Mouse (Mus musculus): Measurements from ENCODE around the gene Ttc29. TPM values are rescaled to one million over a fixed set of nuclear protein-coding genes. Genes with fewer than 3 reads are reported as not detected.
A peak's percentile ranks its signal among the peaks of the same experiment; 100 is the strongest.

The Ttc29 gene
- polyA plus RNA-seq, 1 experiment from 2014 or later = not detected

DNA sequence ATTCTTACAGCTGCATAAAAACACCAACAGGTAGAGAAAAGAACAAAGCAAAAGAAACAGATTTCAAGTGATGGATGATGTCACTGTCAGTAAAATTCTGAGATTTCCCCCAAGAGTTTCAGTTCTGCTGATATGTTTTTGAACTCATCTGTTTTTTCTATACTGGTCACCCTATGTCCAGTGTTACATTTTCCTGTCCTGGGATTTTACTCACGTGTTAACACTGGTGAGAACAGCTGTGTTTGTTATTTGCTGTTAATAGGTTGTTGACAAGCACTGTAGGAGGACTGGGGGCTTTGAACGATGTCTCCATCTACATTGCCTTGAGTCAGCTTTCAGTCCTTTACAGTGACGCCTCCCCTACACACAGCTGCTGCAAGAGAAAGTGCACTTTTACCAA, 53.1 kb downstream of the Ttc29 start:
- DNase-seq (ENCODE audit: low spot score) = no peak
- Histone ChIP-seq H3K4me3 (ENCODE audit: low read depth, low read length) (no peak overlapping the region), H3K27me3 (ENCODE audit: control insufficient read depth, insufficient read depth, low read length) (no peaks in the 10 kb centered on the region), H3K36me3 (ENCODE audit: control insufficient read depth, insufficient read depth, low read length) (no peaks in the 10 kb centered on the region), H3K4me1 (replicated peaks; ENCODE audit: control insufficient read depth, insufficient read depth, low read length) (peaks cover 4% of the 10 kb centered on the region; the same call in 1 of the 2 replicates), H3K4me2 (ENCODE audit: low read depth, low read length, severe bottlenecking) (no peak overlapping the region), H3K27ac (ENCODE audit: low read depth, low read length) (no peak overlapping the region), H3K9me3 (ENCODE audit: control insufficient read depth, low read length) (no peaks in the 10 kb centered on the region), H3K9ac (ENCODE audit: low read length) (no peak overlapping the region)
- ATAC-seq (replicated peaks; ENCODE audit: low FRiP score) = no peak
- 54% methylated on average over 3 of the region's 3 CpGs for WGBS

DNA sequence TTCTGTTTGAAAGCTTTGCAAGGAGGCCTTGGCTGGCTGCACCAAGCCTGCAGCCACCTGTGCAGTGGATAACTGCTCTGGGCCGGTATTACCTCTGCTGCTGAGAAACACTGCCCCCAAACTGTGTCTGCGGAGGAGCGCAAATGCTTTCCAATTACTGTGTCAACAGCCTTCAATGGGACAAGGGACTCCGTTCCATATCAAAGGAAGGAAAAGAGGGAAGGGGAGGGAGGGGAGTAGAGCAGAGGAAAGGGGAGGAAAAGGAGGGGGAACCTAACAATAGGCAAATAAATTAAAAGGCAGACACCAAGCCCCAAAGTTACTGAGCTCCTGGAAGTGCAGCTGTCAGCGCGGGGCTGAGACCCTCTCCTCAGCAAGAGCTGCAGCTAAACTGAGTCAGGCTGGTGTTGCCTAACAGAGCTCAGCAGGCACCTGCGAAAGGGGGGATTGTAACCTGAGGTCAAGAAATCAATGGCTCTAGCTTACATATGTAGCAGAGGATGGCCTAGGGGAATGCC, 54.9 kb downstream of the Ttc29 start:
- Histone ChIP-seq H3K9me3 (ENCODE audit: control insufficient read depth, low read length) (no peaks in the 10 kb centered on the region), H3K27me3 (ENCODE audit: control insufficient read depth, insufficient read depth, low read length) (no peaks in the 10 kb centered on the region), H3K9ac (ENCODE audit: low read length) (no peak overlapping the region; the same call in 1 of the 2 replicates), H3K4me3 (ENCODE audit: low read depth, low read length) (no peak overlapping the region), H3K27ac (ENCODE audit: low read depth, low read length) (no peak overlapping the region), H3K4me1 (replicated peaks; ENCODE audit: control insufficient read depth, insufficient read depth, low read length) (peaks cover 4% of the 10 kb centered on the region; the same call in 1 of the 2 replicates), H3K36me3 (ENCODE audit: control insufficient read depth, insufficient read depth, low read length) (no peaks in the 10 kb centered on the region), H3K4me2 (ENCODE audit: low read depth, low read length, severe bottlenecking) (peak overlapping the region; percentile 28; the same call in 1 of the 2 replicates)
- no peak for DNase-seq (ENCODE audit: low spot score)
- WGBS = 3% methylated on average over 7 of the region's 7 CpGs
- peak; percentile 69 for ATAC-seq (replicated peaks; ENCODE audit: low FRiP score)

DNA sequence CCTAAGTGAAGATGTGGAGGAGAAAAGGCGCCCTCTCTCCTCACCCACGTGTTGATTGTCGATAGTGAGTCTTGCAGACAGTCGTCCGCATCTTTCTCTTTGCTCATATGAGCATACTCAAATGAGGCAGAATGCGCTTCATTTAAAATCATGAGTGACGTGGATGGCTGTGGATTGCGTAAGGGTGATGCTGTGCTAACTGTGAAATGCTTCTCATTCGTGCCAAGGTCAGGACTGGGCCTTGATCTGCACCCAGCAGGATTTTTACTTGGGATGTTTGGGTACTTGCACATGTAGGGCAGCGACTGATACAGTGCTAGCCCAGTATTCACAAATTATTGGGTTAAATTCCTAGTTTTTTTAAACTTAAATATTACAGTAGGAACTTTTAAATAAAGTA, 56.2 kb downstream of the Ttc29 start:
- H3K4me2 ChIP-seq (ENCODE audit: low read depth, low read length, severe bottlenecking) = no peak overlapping the region
- H3K36me3 ChIP-seq (ENCODE audit: control insufficient read depth, insufficient read depth, low read length) = no peaks in the 10 kb centered on the region
- no peak for DNase-seq (ENCODE audit: low spot score)
- WGBS = 79% methylated on average over 10 of the region's 10 CpGs
- H3K9ac ChIP-seq (ENCODE audit: low read length) = no peak overlapping the region
- no peaks in the 10 kb centered on the region for H3K27me3 ChIP-seq (ENCODE audit: control insufficient read depth, insufficient read depth, low read length)
- ATAC-seq (replicated peaks; ENCODE audit: low FRiP score) = no peak
- no peak overlapping the region for H3K27ac ChIP-seq (ENCODE audit: low read depth, low read length)
- H3K4me1 ChIP-seq (replicated peaks; ENCODE audit: control insufficient read depth, insufficient read depth, low read length) = peaks cover 4% of the 10 kb centered on the region; the same call in 1 of the 2 replicates
- no peak overlapping the region for H3K4me3 ChIP-seq (ENCODE audit: low read depth, low read length)
- H3K9me3 ChIP-seq (ENCODE audit: control insufficient read depth, low read length) = no peaks in the 10 kb centered on the region

DNA sequence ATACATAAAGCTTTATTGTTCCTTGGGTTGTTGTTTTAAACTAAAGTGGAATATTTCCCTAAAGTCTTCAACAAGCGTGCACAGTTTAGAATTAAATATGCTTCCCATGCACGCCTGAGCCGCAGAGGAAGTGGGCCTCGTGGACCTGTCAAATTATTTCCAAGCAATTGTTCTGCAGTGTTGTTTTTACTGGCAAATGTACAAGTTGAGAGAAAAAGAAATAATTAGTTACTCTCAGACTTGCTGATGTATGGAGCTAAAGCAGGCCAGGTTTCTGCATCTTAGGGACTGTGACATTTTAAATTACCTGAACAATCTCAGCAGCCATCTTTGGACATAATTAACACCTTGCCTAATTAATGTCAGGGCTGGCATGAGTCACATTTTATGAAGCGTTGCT, 58.3 kb downstream of the Ttc29 start:
- H3K36me3 ChIP-seq (ENCODE audit: control insufficient read depth, insufficient read depth, low read length) = no peaks in the 10 kb centered on the region
- no peak overlapping the region for H3K27ac ChIP-seq (ENCODE audit: low read depth, low read length)
- peaks cover 4% of the 10 kb centered on the region; the same call in 1 of the 2 replicates for H3K4me1 ChIP-seq (replicated peaks; ENCODE audit: control insufficient read depth, insufficient read depth, low read length)
- ATAC-seq (replicated peaks; ENCODE audit: low FRiP score) (no peak), DNase-seq (ENCODE audit: low spot score) (no peak)
- H3K9me3 ChIP-seq (ENCODE audit: control insufficient read depth, low read length) = no peaks in the 10 kb centered on the region
- H3K4me2 ChIP-seq (ENCODE audit: low read depth, low read length, severe bottlenecking) = no peak overlapping the region
- 69% methylated on average over 5 of the region's 5 CpGs for WGBS
- no peaks in the 10 kb centered on the region for H3K27me3 ChIP-seq (ENCODE audit: control insufficient read depth, insufficient read depth, low read length)
- no peak overlapping the region for H3K9ac ChIP-seq (ENCODE audit: low read length)
- no peak overlapping the region for H3K4me3 ChIP-seq (ENCODE audit: low read depth, low read length)

DNA sequence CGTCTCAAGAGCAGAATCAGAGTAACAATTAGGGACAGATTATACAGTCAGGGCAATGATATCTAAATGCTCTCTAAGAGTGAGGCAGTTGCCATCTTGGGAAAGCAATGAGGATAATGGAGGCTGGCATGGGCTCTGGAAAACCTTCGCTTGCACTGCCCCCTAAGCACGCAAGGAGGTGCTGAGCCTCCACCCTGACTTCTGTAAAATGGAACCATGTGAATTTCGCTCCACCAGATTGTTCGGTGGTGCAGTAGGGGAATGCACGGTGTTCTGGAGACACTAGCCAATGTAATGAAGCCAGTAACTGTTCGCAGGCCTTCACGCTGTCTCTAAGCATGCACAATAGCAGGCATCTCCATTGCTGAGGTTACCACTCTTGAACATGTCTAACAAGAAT, 63.0 kb downstream of the Ttc29 start:
- Histone ChIP-seq H3K27ac (ENCODE audit: low read depth, low read length) (no peak overlapping the region), H3K36me3 (ENCODE audit: control insufficient read depth, insufficient read depth, low read length) (no peaks in the 10 kb centered on the region), H3K9ac (ENCODE audit: low read length) (no peak overlapping the region), H3K4me1 (replicated peaks; ENCODE audit: control insufficient read depth, insufficient read depth, low read length) (no peaks in the 10 kb centered on the region), H3K9me3 (ENCODE audit: control insufficient read depth, low read length) (no peaks in the 10 kb centered on the region), H3K4me2 (ENCODE audit: low read depth, low read length, severe bottlenecking) (no peak overlapping the region), H3K4me3 (ENCODE audit: low read depth, low read length) (no peak overlapping the region), H3K27me3 (ENCODE audit: control insufficient read depth, insufficient read depth, low read length) (no peaks in the 10 kb centered on the region)
- ATAC-seq (replicated peaks; ENCODE audit: low FRiP score) = no peak
- 86% methylated on average over 8 of the region's 8 CpGs for WGBS
- DNase-seq (ENCODE audit: low spot score) = no peak

DNA sequence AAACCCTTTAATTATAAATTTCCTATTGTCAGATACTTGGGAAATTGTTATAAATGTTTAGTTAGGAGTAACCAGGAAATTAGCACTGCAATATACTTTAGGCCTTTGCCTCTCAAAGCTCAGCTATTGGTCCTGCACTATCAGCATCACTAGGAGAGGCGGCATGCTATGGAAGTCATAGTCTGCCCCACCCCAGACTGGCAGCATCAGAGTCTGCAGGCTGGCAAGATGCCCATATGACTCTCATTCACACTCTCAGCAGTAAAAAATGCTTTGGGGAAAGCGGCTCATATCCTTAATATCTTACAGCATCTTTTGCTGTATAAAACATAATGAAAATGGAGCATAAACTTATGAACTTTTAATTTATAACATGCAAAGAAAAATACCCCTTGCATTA, 64.3 kb downstream of the Ttc29 start:
- Histone ChIP-seq H3K36me3 (ENCODE audit: control insufficient read depth, insufficient read depth, low read length) (no peaks in the 10 kb centered on the region), H3K4me3 (ENCODE audit: low read depth, low read length) (no peak overlapping the region), H3K9me3 (ENCODE audit: control insufficient read depth, low read length) (no peaks in the 10 kb centered on the region), H3K4me1 (replicated peaks; ENCODE audit: control insufficient read depth, insufficient read depth, low read length) (no peaks in the 10 kb centered on the region), H3K4me2 (ENCODE audit: low read depth, low read length, severe bottlenecking) (no peak overlapping the region), H3K27me3 (ENCODE audit: control insufficient read depth, insufficient read depth, low read length) (no peaks in the 10 kb centered on the region), H3K9ac (ENCODE audit: low read length) (no peak overlapping the region), H3K27ac (ENCODE audit: low read depth, low read length) (no peak overlapping the region)
- WGBS = 89% methylated on average over 2 of the region's 2 CpGs
- ATAC-seq (replicated peaks; ENCODE audit: low FRiP score) (no peak), DNase-seq (ENCODE audit: low spot score) (no peak)

DNA sequence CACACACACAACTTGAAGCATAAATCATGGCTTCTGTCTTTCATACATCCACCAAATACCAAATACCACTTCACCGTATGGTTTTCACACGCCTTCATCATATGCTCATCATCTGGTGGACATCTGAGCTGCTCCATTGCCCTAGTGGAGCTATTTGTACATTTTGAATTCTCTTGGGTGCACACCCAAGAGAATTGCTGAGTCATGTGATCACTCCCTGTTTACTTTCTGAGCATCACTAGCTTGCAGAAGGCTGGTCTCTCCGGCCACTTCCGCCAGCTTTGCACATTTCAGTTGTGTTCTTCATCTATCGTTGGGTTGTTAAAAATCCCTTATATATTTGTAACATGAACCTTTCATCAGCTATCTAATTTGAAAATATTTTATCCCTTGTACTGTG, 65.5 kb downstream of the Ttc29 start:
- no peak overlapping the region for H3K9ac ChIP-seq (ENCODE audit: low read length)
- WGBS = 94% methylated on average over 5 of the region's 5 CpGs
- H3K9me3 ChIP-seq (ENCODE audit: control insufficient read depth, low read length) = no peaks in the 10 kb centered on the region
- H3K4me3 ChIP-seq (ENCODE audit: low read depth, low read length) = no peak overlapping the region
- DNase-seq (ENCODE audit: low spot score) (no peak), ATAC-seq (replicated peaks; ENCODE audit: low FRiP score) (no peak)
- H3K27me3 ChIP-seq (ENCODE audit: control insufficient read depth, insufficient read depth, low read length) = no peaks in the 10 kb centered on the region
- H3K4me2 ChIP-seq (ENCODE audit: low read depth, low read length, severe bottlenecking) = no peak overlapping the region
- H3K27ac ChIP-seq (ENCODE audit: low read depth, low read length) = no peak overlapping the region
- H3K36me3 ChIP-seq (ENCODE audit: control insufficient read depth, insufficient read depth, low read length) = no peaks in the 10 kb centered on the region
- H3K4me1 ChIP-seq (replicated peaks; ENCODE audit: control insufficient read depth, insufficient read depth, low read length) = no peaks in the 10 kb centered on the region

DNA sequence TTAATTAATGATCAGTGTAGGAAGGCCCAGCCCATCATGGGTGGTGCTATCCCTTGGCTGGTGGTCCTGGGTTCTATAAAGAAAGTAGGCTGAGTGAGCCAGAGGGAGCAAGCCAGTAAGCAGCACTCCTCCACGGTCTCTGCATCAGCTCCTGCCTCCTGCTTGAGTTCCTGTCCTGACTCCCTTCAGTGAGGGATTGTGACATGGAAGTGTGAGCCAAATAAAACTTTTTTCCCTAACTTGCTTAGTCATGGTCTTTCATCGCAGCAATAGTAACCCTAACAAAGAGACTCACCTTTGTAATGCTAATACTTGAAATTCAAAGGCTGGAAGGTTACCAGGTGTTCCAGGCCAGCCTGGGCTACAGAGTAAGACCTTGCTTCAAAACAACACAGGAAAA, 71.7 kb downstream of the Ttc29 start:
- 65% methylated on average over 2 of the region's 2 CpGs for WGBS
- Histone ChIP-seq H3K36me3 (ENCODE audit: control insufficient read depth, insufficient read depth, low read length) (no peaks in the 10 kb centered on the region), H3K27me3 (ENCODE audit: control insufficient read depth, insufficient read depth, low read length) (no peaks in the 10 kb centered on the region), H3K4me2 (ENCODE audit: low read depth, low read length, severe bottlenecking) (no peak overlapping the region), H3K4me1 (replicated peaks; ENCODE audit: control insufficient read depth, insufficient read depth, low read length) (no peaks in the 10 kb centered on the region), H3K9ac (ENCODE audit: low read length) (no peak overlapping the region), H3K4me3 (ENCODE audit: low read depth, low read length) (no peak overlapping the region), H3K9me3 (ENCODE audit: control insufficient read depth, low read length) (no peaks in the 10 kb centered on the region), H3K27ac (ENCODE audit: low read depth, low read length) (no peak overlapping the region)
- no peak for DNase-seq (ENCODE audit: low spot score)
- no peak for ATAC-seq (replicated peaks; ENCODE audit: low FRiP score)

DNA sequence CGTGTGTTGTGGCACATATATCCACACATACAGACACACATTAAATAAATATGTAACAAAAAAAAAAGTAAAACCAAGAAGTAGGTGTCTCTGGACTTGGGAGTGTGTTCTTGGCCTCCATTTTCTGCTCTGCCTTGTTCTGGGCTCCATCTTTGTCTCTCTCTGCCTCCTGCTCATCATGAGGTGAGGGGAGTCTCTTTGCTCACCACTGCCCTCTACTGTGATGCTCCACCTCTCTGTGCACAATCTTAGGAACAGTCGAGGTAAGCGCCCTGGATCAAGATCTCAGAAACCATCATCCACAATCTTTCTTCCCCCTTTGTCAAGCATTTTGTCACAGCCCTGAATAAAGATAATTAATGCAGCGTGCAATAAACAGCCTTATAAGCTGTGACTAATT, 72.3 kb downstream of the Ttc29 start:
- H3K9me3 ChIP-seq (ENCODE audit: control insufficient read depth, low read length) = no peaks in the 10 kb centered on the region
- H3K4me1 ChIP-seq (replicated peaks; ENCODE audit: control insufficient read depth, insufficient read depth, low read length) = no peaks in the 10 kb centered on the region
- DNase-seq (ENCODE audit: low spot score) = no peak
- no peak overlapping the region for H3K27ac ChIP-seq (ENCODE audit: low read depth, low read length)
- H3K36me3 ChIP-seq (ENCODE audit: control insufficient read depth, insufficient read depth, low read length) = no peaks in the 10 kb centered on the region
- H3K4me3 ChIP-seq (ENCODE audit: low read depth, low read length) = no peak overlapping the region
- WGBS = 78% methylated on average over 4 of the region's 4 CpGs
- H3K9ac ChIP-seq (ENCODE audit: low read length) = no peak overlapping the region
- H3K27me3 ChIP-seq (ENCODE audit: control insufficient read depth, insufficient read depth, low read length) = no peaks in the 10 kb centered on the region
- no peak for ATAC-seq (replicated peaks; ENCODE audit: low FRiP score)
- H3K4me2 ChIP-seq (ENCODE audit: low read depth, low read length, severe bottlenecking) = no peak overlapping the region
